Mouse (Mus musculus) heart, embryonic 14.5 days (tissue): Measurements from ENCODE around the gene D17Wsu92e. TPM values are rescaled to one million over a fixed set of nuclear protein-coding genes. Genes with fewer than 3 reads are reported as not detected.

Experiments
- ATAC-seq: fragments of 200-750 bp; cut with Nextera tagmentation; 2 replicates; pipeline ENCODE4 v1.8.0; 2017; ENCODE audit warnings: low read depth, moderate TSS enrichment; ENCODE audit not compliant: insufficient number of reproducible peaks, insufficient read depth, low FRiP score
- H3K27ac ChIP-seq, 2 experiments: fragments of 200-500 bp in 1 of 2; fragments of 300-500 bp in 1 of 2; sonication (generic) in 1 of 2; replicated peaks in 1 of 2; 2 replicates each; pipeline ENCODE4 v1.5.1; 2012 to 2014; ENCODE audit warnings: low read depth in 2 of 2, low read length in 2 of 2, control low read depth in 1 of 2, mild to moderate bottlenecking in 1 of 2, mixed read lengths in 1 of 2; ENCODE audit not compliant: control insufficient read depth in 1 of 2, insufficient read depth in 1 of 2
- H3K27me3 ChIP-seq: fragments of 300-500 bp; sonication (generic); 2 replicates; pipeline ENCODE4 v1.6.1; 2014; ENCODE audit warnings: mild to moderate bottlenecking, low read length, control low read depth; ENCODE audit not compliant: control insufficient read depth, insufficient read depth
- H3K36me3 ChIP-seq: fragments of 300-500 bp; sonication (generic); 2 replicates; pipeline ENCODE4 v1.6.1; 2014; ENCODE audit warnings: mild to moderate bottlenecking, control low read depth, low read length, mixed read lengths; ENCODE audit not compliant: control insufficient read depth, insufficient read depth
- H3K4me1 ChIP-seq, 2 experiments: fragments of 200-500 bp in 1 of 2; fragments of 300-500 bp in 1 of 2; sonication (generic) in 1 of 2; 2 replicates each; pipeline ENCODE4 v1.6.1; 2012 to 2014; ENCODE audit warnings: low read length in 2 of 2, control low read depth in 1 of 2, mixed read lengths in 1 of 2; ENCODE audit not compliant: control insufficient read depth in 2 of 2, insufficient read depth in 2 of 2
- H3K4me2 ChIP-seq: fragments of 300-500 bp; sonication (generic); 2 replicates; pipeline ENCODE4 v1.6.1; 2014; ENCODE audit warnings: mild to moderate bottlenecking, low read length
- H3K4me3 ChIP-seq, 2 experiments: fragments of 200-500 bp in 1 of 2; fragments of 300-500 bp in 1 of 2; sonication (generic) in 1 of 2; 2 replicates each; pipeline ENCODE4 v1.5.1; 2012 to 2014; ENCODE audit warnings: low read length in 2 of 2, mild to moderate bottlenecking in 2 of 2, control low read depth in 1 of 2, low read depth in 1 of 2, moderate library complexity in 1 of 2; ENCODE audit not compliant: control insufficient read depth in 1 of 2, insufficient read depth in 1 of 2
- H3K9ac ChIP-seq: fragments of 300-500 bp; sonication (generic); 2 replicates; pipeline ENCODE4 v1.6.1; 2014; ENCODE audit warnings: mild to moderate bottlenecking, low read length
- H3K9me3 ChIP-seq: fragments of 300-500 bp; sonication (generic); 2 replicates; pipeline ENCODE4 v1.6.1; 2016; ENCODE audit warnings: low read length, control low read depth; ENCODE audit not compliant: control insufficient read depth
- whole genome bisulfite sequencing: fragments of 180-500 bp; shearing (Covaris S2); extraction: QIAGEN DNeasy Blood & Tissue Kit; methylation state at CpG from one replicate; pipeline ENCODE4 v1.1.7; 2014; 5-methylcytosine and 5-hydroxymethylcytosine counted together
- polyA plus RNA-seq: library from polyadenylated mRNA; unstranded; fragments of >200 nt; fragmentation: Nextera tagmentation; extraction: Ambion mirVana; gene quantifications from 2 replicates; pipeline ENCODE4 v1.2.1, GENCODE M21; 2014

D17Wsu92e gene
- polyA plus RNA-seq, 1 experiment from 2014 or later = 15.4 TPM

GRCm38 (mm10) chr17:27819521-27819970 lies 902 bp downstream of the D17Wsu92e start:
- Histone ChIP-seq H3K4me3 (peak overlapping the region; percentile 85 to 98), H3K27me3 (no peaks in the 10 kb centered on the region), H3K9ac (peak overlapping the region; percentile 96), H3K4me2 (peak overlapping the region; percentile 94), H3K36me3 (no peaks in the 10 kb centered on the region), H3K27ac (peak overlapping the region; percentile 75 to 93), H3K4me1 (peaks cover 9 to 24% of the 10 kb centered on the region in 2 experiments), H3K9me3 (no peaks in the 10 kb centered on the region)
- under 1% methylated on average over 20 of the region's 20 CpGs for WGBS
- ATAC-seq = no peak

- Histone ChIP-seq H3K4me1 (peaks cover 9 to 24% of the 10 kb centered on the region in 2 experiments), H3K4me3 (peak overlapping the region; percentile 85 to 98), H3K9me3 (no peaks in the 10 kb centered on the region), H3K27me3 (no peaks in the 10 kb centered on the region), H3K9ac (peak overlapping the region; percentile 96), H3K27ac (peak overlapping the region; percentile 75 to 93; a peak in 3 of 4 replicates), H3K4me2 (peak overlapping the region; percentile 94), H3K36me3 (no peaks in the 10 kb centered on the region)
- 10% methylated on average over 7 of the region's 7 CpGs for WGBS
- no peak for ATAC-seq
Measured at GRCm38 (mm10) chr17:27819011-27819410, 1.4 kb downstream of the D17Wsu92e start.

- no peaks in the 10 kb centered on the region for H3K27me3 ChIP-seq
- no peak overlapping the region for H3K9ac ChIP-seq
- ATAC-seq = no peak
- H3K36me3 ChIP-seq = no peaks in the 10 kb centered on the region
- H3K4me1 ChIP-seq = peaks cover 16 to 40% of the 10 kb centered on the region in 2 experiments
- H3K9me3 ChIP-seq = no peaks in the 10 kb centered on the region
- no peak overlapping the region for H3K4me3 ChIP-seq
- no peak overlapping the region for H3K27ac ChIP-seq
- H3K4me2 ChIP-seq = no peak overlapping the region
Measured at GRCm38 (mm10) chr17:27814606-27815005, 5.8 kb downstream of the D17Wsu92e start.

- Histone ChIP-seq H3K36me3 (no peaks in the 10 kb centered on the region), H3K4me3 (no peak overlapping the region), H3K9ac (no peak overlapping the region), H3K9me3 (no peaks in the 10 kb centered on the region), H3K4me2 (no peak overlapping the region; the same call in 1 of the 2 replicates), H3K27ac (peak overlapping the region; percentile 41 to 43; a peak in 1 of 4 replicates), H3K27me3 (no peaks in the 10 kb centered on the region), H3K4me1 (peaks cover 10 to 23% of the 10 kb centered on the region in 2 experiments)
- no peak for ATAC-seq
- 39% methylated on average over 3 of the region's 3 CpGs for WGBS
Measured at GRCm38 (mm10) chr17:27811980-27812379, 8.5 kb downstream of the D17Wsu92e start.

- H3K9me3 ChIP-seq = no peaks in the 10 kb centered on the region
- no peak for ATAC-seq
- H3K4me2 ChIP-seq = no peak overlapping the region
- no peaks in the 10 kb centered on the region for H3K36me3 ChIP-seq
- peak overlapping the region in 1 of 2 experiments; percentile 25; a peak in 2 of 4 replicates for H3K27ac ChIP-seq
- H3K9ac ChIP-seq = no peak overlapping the region
- H3K27me3 ChIP-seq = no peaks in the 10 kb centered on the region
- WGBS = 77% methylated on average over 16 of the region's 16 CpGs
- peaks cover 10 to 28% of the 10 kb centered on the region in 2 experiments for H3K4me1 ChIP-seq
- no peak overlapping the region for H3K4me3 ChIP-seq
Measured at GRCm38 (mm10) chr17:27810569-27811331, 9.7 kb downstream of the D17Wsu92e start.

- Histone ChIP-seq H3K36me3 (no peaks in the 10 kb centered on the region), H3K9ac (no peak overlapping the region), H3K4me2 (no peak overlapping the region), H3K27me3 (no peaks in the 10 kb centered on the region), H3K4me3 (no peak overlapping the region), H3K4me1 (peaks cover 13 to 38% of the 10 kb centered on the region in 2 experiments), H3K9me3 (no peaks in the 10 kb centered on the region), H3K27ac (no peak overlapping the region)
- 64% methylated on average over 2 of the region's 2 CpGs for WGBS
- no peak for ATAC-seq
Measured at GRCm38 (mm10) chr17:27807542-27808078, 12.8 kb downstream of the D17Wsu92e start.

GRCm38 (mm10) chr17:27804803-27805770 lies 15.4 kb downstream of the D17Wsu92e start:
- 70% methylated on average over 10 of the region's 10 CpGs for WGBS
- no peaks in the 10 kb centered on the region for H3K9me3 ChIP-seq
- no peak overlapping the region for H3K27ac ChIP-seq
- no peaks in the 10 kb centered on the region for H3K36me3 ChIP-seq
- no peak overlapping the region for H3K4me2 ChIP-seq
- no peak for ATAC-seq
- H3K4me3 ChIP-seq = no peak overlapping the region
- 0 out of 2 replicates have a peak overlapping the region, but pooled peaks have one; percentile 5 for H3K9ac ChIP-seq
- peaks cover 2 to 24% of the 10 kb centered on the region in 2 experiments for H3K4me1 ChIP-seq
- H3K27me3 ChIP-seq = no peaks in the 10 kb centered on the region
